Mouse (Mus musculus) heart, embryonic 15.5 days (tissue): ENCODE results near the gene Arntl. TPM values are rescaled to one million over a fixed set of nuclear protein-coding genes. Genes with fewer than 3 reads are reported as not detected.

Experiments used
- ATAC-seq: fragments of 200-750 bp; cut with Nextera tagmentation; replicated peaks from 2 replicates; pipeline ENCODE4 v1.8.0; 2017; ENCODE audit warnings: low read depth, moderate TSS enrichment; ENCODE audit not compliant: insufficient number of reproducible peaks, insufficient read depth, low FRiP score
- H3K27ac ChIP-seq: fragments of 300-500 bp; sonication (generic); 2 replicates; pipeline ENCODE4 v1.5.1; 2015; ENCODE audit warnings: mild to moderate bottlenecking, inconsistent platforms
- H3K27me3 ChIP-seq: fragments of 300-500 bp; sonication (generic); 2 replicates; pipeline ENCODE4 v1.6.1; 2015; ENCODE audit warnings: inconsistent platforms
- H3K36me3 ChIP-seq: fragments of 300-500 bp; sonication (generic); 2 replicates; pipeline ENCODE4 v1.6.1; 2015; ENCODE audit warnings: mild to moderate bottlenecking, inconsistent platforms
- H3K4me1 ChIP-seq: fragments of 300-500 bp; sonication (generic); replicated peaks from 2 replicates; pipeline ENCODE4 v1.6.1; 2015; ENCODE audit warnings: inconsistent platforms
- H3K4me2 ChIP-seq: fragments of 300-500 bp; sonication (generic); 2 replicates; pipeline ENCODE4 v1.6.1; 2015; ENCODE audit warnings: inconsistent platforms, mild to moderate bottlenecking, moderate library complexity
- H3K4me3 ChIP-seq: fragments of 300-500 bp; sonication (generic); 2 replicates; pipeline ENCODE4 v1.5.1; 2015; ENCODE audit warnings: mild to moderate bottlenecking, inconsistent platforms
- H3K9ac ChIP-seq: fragments of 300-500 bp; sonication (generic); 2 replicates; pipeline ENCODE4 v1.6.1; 2015; ENCODE audit warnings: mild to moderate bottlenecking, inconsistent platforms
- H3K9me3 ChIP-seq: fragments of 300-500 bp; sonication (generic); replicated peaks from 2 replicates; pipeline ENCODE4 v1.6.1; 2016; ENCODE audit warnings: inconsistent platforms
- WGBS: fragments of 180-500 bp; shearing (Covaris S2); methylation state at CpG from one replicate; pipeline ENCODE4 v1.1.7; 2015; ENCODE audit warnings: mixed read lengths; 5-methylcytosine and 5-hydroxymethylcytosine counted together
- polyA plus RNA-seq: library from polyadenylated mRNA; unstranded; fragments of >200 nt; fragmentation: Nextera tagmentation; extraction: Ambion mirVana; gene quantifications from 2 replicates; pipeline ENCODE4 v1.2.1, GENCODE M21; 2015

Arntl gene
- polyA plus RNA-seq, 1 experiment from 2014 or later, result 8.5 TPM

- Histone ChIP-seq H3K27ac (no peak overlapping the region), H3K9me3 (no peaks in the 10 kb centered on the region), H3K36me3 (no peaks in the 10 kb centered on the region), H3K9ac (no peak overlapping the region), H3K4me3 (no peak overlapping the region), H3K4me1 (peaks cover 8% of the 10 kb centered on the region), H3K27me3 (no peaks in the 10 kb centered on the region), H3K4me2 (no peak overlapping the region)
- 34% methylated on average over 2 of the region's 2 CpGs for WGBS
- ATAC-seq, result no peak
These were observed 19.2 kb upstream of the Arntl start for GRCm38 (mm10) chr7:113188091-113188490.

GRCm38 (mm10) chr7:113188566-113188965, 18.7 kb upstream of the Arntl start:
- Histone ChIP-seq H3K27me3 (no peaks in the 10 kb centered on the region), H3K4me2 (no peak overlapping the region), H3K4me1 (peaks cover 8% of the 10 kb centered on the region), H3K27ac (no peak overlapping the region), H3K4me3 (no peak overlapping the region), H3K9me3 (no peaks in the 10 kb centered on the region), H3K9ac (no peak overlapping the region), H3K36me3 (no peaks in the 10 kb centered on the region)
- WGBS, result 50% methylated on average over 9 of the region's 9 CpGs
- ATAC-seq, result no peak

GRCm38 (mm10) chr7:113191787-113192186, 15.5 kb upstream of the Arntl start:
- Histone ChIP-seq H3K9me3 (no peaks in the 10 kb centered on the region), H3K4me1 (no peaks in the 10 kb centered on the region), H3K9ac (no peak overlapping the region), H3K36me3 (no peaks in the 10 kb centered on the region), H3K27me3 (no peaks in the 10 kb centered on the region), H3K4me3 (no peak overlapping the region), H3K4me2 (no peak overlapping the region), H3K27ac (no peak overlapping the region)
- no peak for ATAC-seq
- WGBS, result 48% methylated on average over 1 of the region's 1 CpGs

GRCm38 (mm10) chr7:113192714-113193365, 14.4 kb upstream of the Arntl start:
- 40% methylated on average over 8 of the region's 8 CpGs for WGBS
- no peak overlapping the region for H3K27ac ChIP-seq
- H3K27me3 ChIP-seq, result no peaks in the 10 kb centered on the region
- no peak overlapping the region for H3K4me3 ChIP-seq
- H3K36me3 ChIP-seq, result no peaks in the 10 kb centered on the region
- no peak for ATAC-seq
- H3K4me2 ChIP-seq, result no peak overlapping the region
- H3K9ac ChIP-seq, result no peak overlapping the region
- H3K4me1 ChIP-seq, result peaks cover 4% of the 10 kb centered on the region; the same call in 1 of the 2 replicates
- no peaks in the 10 kb centered on the region for H3K9me3 ChIP-seq

GRCm38 (mm10) chr7:113193872-113194271, 13.4 kb upstream of the Arntl start:
- ATAC-seq, result no peak
- Histone ChIP-seq H3K27me3 (no peaks in the 10 kb centered on the region), H3K27ac (no peak overlapping the region)

GRCm38 (mm10) chr7:113195271-113195670, 12.0 kb upstream of the Arntl start:
- no peak for ATAC-seq
- 72% methylated on average over 2 of the region's 2 CpGs for WGBS

More at GRCm38 (mm10) chr7:113193872-113194271, 13.4 kb upstream of the Arntl start:
- Histone ChIP-seq H3K9me3 (no peaks in the 10 kb centered on the region), H3K4me1 (peaks cover 4% of the 10 kb centered on the region; the same call in 1 of the 2 replicates), H3K9ac (no peak overlapping the region), H3K4me2 (no peak overlapping the region), H3K4me3 (no peak overlapping the region), H3K36me3 (no peaks in the 10 kb centered on the region)

GRCm38 (mm10) chr7:113196171-113196570, 11.1 kb upstream of the Arntl start:
- H3K4me2 ChIP-seq, result no peak overlapping the region
- WGBS, result 76% methylated on average over 3 of the region's 3 CpGs
- H3K27ac ChIP-seq, result no peak overlapping the region
- no peak for ATAC-seq
- H3K4me1 ChIP-seq, result peaks cover 4% of the 10 kb centered on the region; the same call in 1 of the 2 replicates
- H3K36me3 ChIP-seq, result no peaks in the 10 kb centered on the region
- no peak overlapping the region for H3K4me3 ChIP-seq
- H3K27me3 ChIP-seq, result no peaks in the 10 kb centered on the region
- no peak overlapping the region for H3K9ac ChIP-seq
- H3K9me3 ChIP-seq, result no peaks in the 10 kb centered on the region

More at GRCm38 (mm10) chr7:113195271-113195670, 12.0 kb upstream of the Arntl start:
- H3K4me1 ChIP-seq, result peaks cover 4% of the 10 kb centered on the region; the same call in 1 of the 2 replicates
- no peaks in the 10 kb centered on the region for H3K36me3 ChIP-seq
- H3K4me2 ChIP-seq, result no peak overlapping the region
- no peaks in the 10 kb centered on the region for H3K9me3 ChIP-seq
- H3K9ac ChIP-seq, result no peak overlapping the region
- no peak overlapping the region for H3K27ac ChIP-seq
- H3K4me3 ChIP-seq, result no peak overlapping the region
- H3K27me3 ChIP-seq, result no peaks in the 10 kb centered on the region

- no peak overlapping the region for H3K27ac ChIP-seq
- 32% methylated on average over 10 of the region's 10 CpGs for WGBS
- no peaks in the 10 kb centered on the region for H3K9me3 ChIP-seq
- H3K27me3 ChIP-seq, result peaks cover 5% of the 10 kb centered on the region; the same call in 1 of the 2 replicates
- no peak overlapping the region for H3K4me3 ChIP-seq
- no peaks in the 10 kb centered on the region for H3K36me3 ChIP-seq
- ATAC-seq, result no peak
- peaks cover 8% of the 10 kb centered on the region; the same call in 1 of the 2 replicates for H3K4me1 ChIP-seq
- H3K9ac ChIP-seq, result no peak overlapping the region
- no peak overlapping the region for H3K4me2 ChIP-seq
These were observed 10.0 kb upstream of the Arntl start for GRCm38 (mm10) chr7:113197161-113197775.

GRCm38 (mm10) chr7:113201584-113201983, 5.7 kb upstream of the Arntl start:
- Histone ChIP-seq H3K4me1 (peaks cover 14% of the 10 kb centered on the region; the same call in 1 of the 2 replicates), H3K4me3 (no peak overlapping the region), H3K27ac (no peak overlapping the region), H3K27me3 (peaks cover 22% of the 10 kb centered on the region), H3K36me3 (no peaks in the 10 kb centered on the region), H3K9ac (no peak overlapping the region), H3K9me3 (no peaks in the 10 kb centered on the region), H3K4me2 (no peak overlapping the region)
- WGBS, result 23% methylated on average over 3 of the region's 3 CpGs
- ATAC-seq, result no peak

GRCm38 (mm10) chr7:113207471-113208387, 464 bp downstream of the Arntl start:
- peaks cover 20% of the 10 kb centered on the region for H3K4me1 ChIP-seq
- peak overlapping the region; percentile 69 for H3K9ac ChIP-seq
- 1% methylated on average over 91 of the region's 98 CpGs for WGBS
- peak overlapping the region; percentile 91 for H3K27ac ChIP-seq
- peak overlapping the region; percentile 72 for H3K4me3 ChIP-seq
- ATAC-seq, result peak; percentile 65
- no peaks in the 10 kb centered on the region for H3K36me3 ChIP-seq
- H3K27me3 ChIP-seq, result peaks cover 39% of the 10 kb centered on the region
- H3K4me2 ChIP-seq, result peak overlapping the region; percentile 94
- H3K9me3 ChIP-seq, result no peaks in the 10 kb centered on the region

GRCm38 (mm10) chr7:113208388-113208753, 1.1 kb downstream of the Arntl start:
- H3K4me3 ChIP-seq, result peak overlapping the region; percentile 72
- H3K27me3 ChIP-seq, result peaks cover 36% of the 10 kb centered on the region
- no peak for ATAC-seq
- 3% methylated on average over 19 of the region's 19 CpGs for WGBS
- peak overlapping the region; percentile 94 for H3K4me2 ChIP-seq
- peak overlapping the region; percentile 69 for H3K9ac ChIP-seq
- no peaks in the 10 kb centered on the region for H3K36me3 ChIP-seq
- no peak overlapping the region for H3K27ac ChIP-seq
- no peaks in the 10 kb centered on the region for H3K9me3 ChIP-seq
- H3K4me1 ChIP-seq, result peaks cover 20% of the 10 kb centered on the region
